Mouse (Mus musculus) stomach, postnatal 0 days (tissue): ENCODE measurements at regions not wholly inside any gene's neighbourhood (a gene's known extent, or its start where the extent isn't known, plus 50 kb on each side); places are given as distances from the start of the nearest gene placed in this dataset.

Source experiments
- ATAC-seq: fragments of 200-750 bp; cut with Nextera tagmentation; 2 replicates; pipeline ENCODE4 v1.8.0; 2017; ENCODE audit not compliant: low FRiP score, low TSS enrichment
- DNase-seq: peaks from one replicate; pipeline ENCODE4 v3.0.0-alpha.2; 2016; ENCODE audit warnings: low spot score
- H3K27ac ChIP-seq: fragments of 300-500 bp; sonication (generic); replicated peaks from 2 replicates; pipeline ENCODE4 v1.5.1; 2014; ENCODE audit warnings: mild to moderate bottlenecking, control low read depth
- H3K27me3 ChIP-seq: fragments of 300-500 bp; sonication (generic); 2 replicates; pipeline ENCODE4 v1.6.1; 2014; ENCODE audit warnings: low read length; ENCODE audit not compliant: control insufficient read depth, insufficient read depth
- H3K36me3 ChIP-seq: fragments of 300-500 bp; sonication (generic); 2 replicates; pipeline ENCODE4 v1.6.1; 2014; ENCODE audit warnings: low read length, mixed read lengths; ENCODE audit not compliant: control insufficient read depth, insufficient read depth
- H3K4me1 ChIP-seq: fragments of 300-500 bp; sonication (generic); replicated peaks from 2 replicates; pipeline ENCODE4 v1.6.1; 2014; ENCODE audit warnings: antibody characterized with exemption; ENCODE audit not compliant: control insufficient read depth, insufficient read depth
- H3K4me2 ChIP-seq: fragments of 300-500 bp; sonication (generic); replicated peaks from 2 replicates; pipeline ENCODE4 v1.6.1; 2014; ENCODE audit warnings: low read depth, mild to moderate bottlenecking, control low read depth, moderate library complexity
- H3K4me3 ChIP-seq: fragments of 300-500 bp; sonication (generic); 2 replicates; pipeline ENCODE4 v1.5.1; 2014; ENCODE audit warnings: low read depth, low read length, control low read depth
- H3K9ac ChIP-seq: fragments of 300-500 bp; sonication (generic); 2 replicates; pipeline ENCODE4 v1.6.1; 2014; ENCODE audit warnings: mild to moderate bottlenecking, low read length, control low read depth, mixed read lengths
- H3K9me3 ChIP-seq: fragments of 300-500 bp; sonication (generic); 2 replicates; pipeline ENCODE4 v1.6.1; 2016; ENCODE audit warnings: low read length; ENCODE audit not compliant: control insufficient read depth
- CTCF ChIP-seq: IDR thresholded peaks from 2 replicates; pipeline ENCODE4 v1.5.1; 2016; ENCODE audit warnings: antibody characterized with exemption, low read depth, mild to moderate bottlenecking, moderate library complexity
- EP300 ChIP-seq: optimal IDR thresholded peaks from 2 replicates; pipeline ENCODE3; 2016; ENCODE audit warnings: antibody characterized with exemption
- WGBS: fragments of 180-500 bp; shearing (Covaris S2); extraction: QIAGEN DNeasy Blood & Tissue Kit; methylation state at CpG from one replicate; pipeline ENCODE4 v1.1.7; 2014; 5-methylcytosine and 5-hydroxymethylcytosine counted together

GRCm38 (mm10) chr6:18710763-18711162, 137.6 kb upstream of the Lsm8 start:
- no peak for ATAC-seq

GRCm38 (mm10) chr6:18748859-18749258, 99.5 kb upstream of the Lsm8 start:
- Histone ChIP-seq H3K9ac (no peak overlapping the region), H3K4me3 (no peak overlapping the region), H3K27me3 (no peaks in the 10 kb centered on the region), H3K27ac (no peak overlapping the region), H3K36me3 (no peaks in the 10 kb centered on the region), H3K9me3 (no peaks in the 10 kb centered on the region), H3K4me1 (no peaks in the 10 kb centered on the region), H3K4me2 (no peak overlapping the region)
- no peak for DNase-seq
- ATAC-seq: no peak
- whole genome bisulfite sequencing: 70% methylated on average over 2 of the region's 2 CpGs
- TF ChIP-seq EP300 (no peak), CTCF (no peak)

More at GRCm38 (mm10) chr6:18710763-18711162, 137.6 kb upstream of the Lsm8 start:
- no peak for DNase-seq
- Histone ChIP-seq H3K9ac (no peak overlapping the region), H3K27me3 (no peaks in the 10 kb centered on the region), H3K4me1 (no peaks in the 10 kb centered on the region), H3K4me2 (no peak overlapping the region), H3K27ac (no peak overlapping the region), H3K4me3 (no peak overlapping the region), H3K9me3 (no peaks in the 10 kb centered on the region), H3K36me3 (no peaks in the 10 kb centered on the region)
- WGBS: 95% methylated on average over 1 of the region's 1 CpGs
- no peak for TF ChIP-seq EP300
- no peak for TF ChIP-seq CTCF

GRCm38 (mm10) chr6:18764536-18764935, 83.8 kb upstream of the Lsm8 start:
- no peaks in the 10 kb centered on the region for H3K27me3 ChIP-seq
- 92% methylated on average over 2 of the region's 2 CpGs for WGBS
- ATAC-seq: no peak

GRCm38 (mm10) chr6:18795390-18795789, 53.0 kb upstream of the Lsm8 start:
- no peaks in the 10 kb centered on the region for H3K9me3 ChIP-seq
- H3K27me3 ChIP-seq: no peaks in the 10 kb centered on the region
- DNase-seq: no peak
- H3K27ac ChIP-seq: no peak overlapping the region
- no peak overlapping the region for H3K4me2 ChIP-seq
- no peaks in the 10 kb centered on the region for H3K36me3 ChIP-seq
- WGBS: 50% methylated on average over 4 of the region's 4 CpGs
- no peak overlapping the region for H3K4me3 ChIP-seq
- no peak for ATAC-seq
- H3K4me1 ChIP-seq: no peaks in the 10 kb centered on the region
- no peak overlapping the region for H3K9ac ChIP-seq
- TF ChIP-seq CTCF (no peak), EP300 (no peak)

More at GRCm38 (mm10) chr6:18764536-18764935, 83.8 kb upstream of the Lsm8 start:
- Histone ChIP-seq H3K36me3 (no peaks in the 10 kb centered on the region), H3K9ac (no peak overlapping the region), H3K4me3 (no peak overlapping the region), H3K9me3 (no peaks in the 10 kb centered on the region), H3K27ac (no peak overlapping the region), H3K4me2 (no peak overlapping the region), H3K4me1 (no peaks in the 10 kb centered on the region)
- TF ChIP-seq CTCF (no peak), EP300 (no peak)
- DNase-seq: no peak

- Histone ChIP-seq H3K36me3 (no peaks in the 10 kb centered on the region), H3K4me1 (no peaks in the 10 kb centered on the region), H3K9ac (no peak overlapping the region), H3K4me2 (no peak overlapping the region), H3K27me3 (no peaks in the 10 kb centered on the region), H3K4me3 (no peak overlapping the region), H3K9me3 (no peaks in the 10 kb centered on the region), H3K27ac (no peak overlapping the region)
- no peak for ATAC-seq
- no peak for DNase-seq
- TF ChIP-seq CTCF: no peak
- TF ChIP-seq EP300: no peak
- 55% methylated on average over 1 of the region's 1 CpGs for WGBS
These were observed 52.5 kb upstream of the Lsm8 start for GRCm38 (mm10) chr6:18795847-18796246.

- H3K4me3 ChIP-seq: no peak overlapping the region
- DNase-seq: no peak
- H3K36me3 ChIP-seq: no peaks in the 10 kb centered on the region
- H3K27me3 ChIP-seq: no peaks in the 10 kb centered on the region
- H3K9ac ChIP-seq: no peak overlapping the region
- H3K4me2 ChIP-seq: no peak overlapping the region
- H3K27ac ChIP-seq: no peak overlapping the region
- H3K4me1 ChIP-seq: no peaks in the 10 kb centered on the region
- no peaks in the 10 kb centered on the region for H3K9me3 ChIP-seq
- TF ChIP-seq CTCF: no peak
- TF ChIP-seq EP300: no peak
- ATAC-seq: no peak
These were observed 51.8 kb upstream of the Lsm8 start for GRCm38 (mm10) chr6:18796540-18796939.
